Mouse (Mus musculus): ENCODE results near the gene Gm11042. TPM values are rescaled to one million over a fixed set of nuclear protein-coding genes. Genes with fewer than 3 reads are reported as not detected.
A peak's percentile ranks its signal among the peaks of the same experiment; 100 is the strongest.

Gm11042 gene
- not detected for total RNA-seq (2021)
- long read RNA-seq, experiment 1, result 0 reads
- long read RNA-seq, experiment 2, result 0 reads

- intact Hi-C loops (cut with DNase I), result loop anchor here (2.0 kb wide), 1 partner anchor 612 kb away; no protein-coding TSS in a partner anchor
- DNase-seq (ENCODE audit: low spot score in 2 of 2), result no peak
Observed at GRCm38 (mm10) chr12:74316344-74316973, at the start of gene Gm11042. Gene Gm11042 (minus strand): TSS chr12:74316394.

GRCm38 (mm10) chr12:74364477-74364876, 48.3 kb upstream of the Gm11042 start:
- intact Hi-C loops (cut with DNase I), result no loop called here

GRCm38 (mm10) chr12:74363076-74363475, 46.9 kb upstream of the Gm11042 start:
- DNase-seq (ENCODE audit: low spot score in 2 of 2), result peak; percentile 33 to 43
- intact Hi-C loops (cut with DNase I), result no loop called here

More at GRCm38 (mm10) chr12:74364477-74364876, 48.3 kb upstream of the Gm11042 start:
- DNase-seq (ENCODE audit: low spot score in 2 of 2), result no peak

- intact Hi-C loops (cut with DNase I), result no loop called here
- no peak for DNase-seq (ENCODE audit: low spot score in 2 of 2)
Observed at GRCm38 (mm10) chr12:74362453-74362852, 46.3 kb upstream of the Gm11042 start.

GRCm38 (mm10) chr12:74359791-74360190, 43.6 kb upstream of the Gm11042 start:
- intact Hi-C loops (cut with DNase I), result no loop called here
- no peak for DNase-seq (ENCODE audit: low spot score in 2 of 2)

GRCm38 (mm10) chr12:74357806-74358205, 41.6 kb upstream of the Gm11042 start:
- no peak for DNase-seq (ENCODE audit: low spot score in 2 of 2)
- intact Hi-C loops (cut with DNase I), result no loop called here

GRCm38 (mm10) chr12:74342720-74343119, 26.5 kb upstream of the Gm11042 start:
- intact Hi-C loops (cut with DNase I), result no loop called here
- no peak for DNase-seq (ENCODE audit: low spot score in 2 of 2)

GRCm38 (mm10) chr12:74340070-74340469, 23.9 kb upstream of the Gm11042 start:
- intact Hi-C loops (cut with DNase I), result no loop called here
- DNase-seq (ENCODE audit: low spot score in 2 of 2), result no peak

GRCm38 (mm10) chr12:74333706-74334105, 17.5 kb upstream of the Gm11042 start:
- no peak for DNase-seq (ENCODE audit: low spot score in 2 of 2)
- intact Hi-C loops (cut with DNase I), result loop anchor here (10.0 kb wide), 1 partner anchor 121 kb away; no protein-coding TSS in a partner anchor

- intact Hi-C loops (cut with DNase I), result loop anchor here (10.0 kb wide), 1 partner anchor 122 kb away; no protein-coding TSS in a partner anchor
Observed at GRCm38 (mm10) chr12:74333016-74333415, 16.8 kb upstream of the Gm11042 start.

GRCm38 (mm10) chr12:74329759-74330158, 13.6 kb upstream of the Gm11042 start:
- intact Hi-C loops (cut with DNase I), result loop anchor here (5.0 to 10.0 kb wide), 3 partner anchors 125 to 1325 kb away; partner anchors contain the start of gene Kcnh5

More at GRCm38 (mm10) chr12:74333016-74333415, 16.8 kb upstream of the Gm11042 start:
- peak; percentile 82 to 83 for DNase-seq (ENCODE audit: low spot score in 2 of 2)

GRCm38 (mm10) chr12:74326644-74327043, 10.4 kb upstream of the Gm11042 start:
- intact Hi-C loops (cut with DNase I), result loop anchor here (5.0 to 10.0 kb wide), 2 partner anchors 851 to 1328 kb away; partner anchors contain the start of gene Kcnh5
- peak in 1 of 2 experiments; percentile 62 for DNase-seq (ENCODE audit: low spot score in 2 of 2)

More at GRCm38 (mm10) chr12:74329759-74330158, 13.6 kb upstream of the Gm11042 start:
- peak; percentile 52 to 57 for DNase-seq (ENCODE audit: low spot score in 2 of 2)

- intact Hi-C loops (cut with DNase I), result loop anchor here (5.0 to 10.0 kb wide), 3 partner anchors 1065 to 1450 kb away; no protein-coding TSS in a partner anchor
- DNase-seq (ENCODE audit: low spot score in 2 of 2), result no peak
Observed at GRCm38 (mm10) chr12:74321981-74322380, 5.8 kb upstream of the Gm11042 start.

- intact Hi-C loops (cut with DNase I), result loop anchor here (5.0 to 10.0 kb wide), 3 partner anchors 1067 to 1452 kb away; no protein-coding TSS in a partner anchor
- peak; percentile 75 to 84 for DNase-seq (ENCODE audit: low spot score in 2 of 2)
Observed at GRCm38 (mm10) chr12:74320318-74320717, 4.1 kb upstream of the Gm11042 start.

- intact Hi-C loops (cut with DNase I), result loop anchor here (2.0 kb wide), 1 partner anchor 612 kb away; no protein-coding TSS in a partner anchor
- peak; percentile 75 to 77 for DNase-seq (ENCODE audit: low spot score in 2 of 2)
Observed at GRCm38 (mm10) chr12:74316989-74317759, 980 bp upstream of the Gm11042 start.

GRCm38 (mm10) chr12:74315221-74315620, 973 bp downstream of the Gm11042 start:
- intact Hi-C loops (cut with DNase I), result no loop called here
- DNase-seq (ENCODE audit: low spot score in 2 of 2), result no peak

- DNase-seq (ENCODE audit: low spot score in 2 of 2), result no peak
- intact Hi-C loops (cut with DNase I), result no loop called here
Observed at GRCm38 (mm10) chr12:74312611-74313010, 3.6 kb downstream of the Gm11042 start.

GRCm38 (mm10) chr12:74303418-74304294, 12.5 kb downstream of the Gm11042 start:
- intact Hi-C loops (cut with DNase I), result no loop called here
- peak in 1 of 2 experiments; percentile 90 for DNase-seq (ENCODE audit: low spot score in 2 of 2)

- intact Hi-C loops (cut with DNase I), result no loop called here
- no peak for DNase-seq (ENCODE audit: low spot score in 2 of 2)
Observed at GRCm38 (mm10) chr12:74301559-74301958, 14.6 kb downstream of the Gm11042 start.
